Mouse (Mus musculus) urinary bladder, postnatal 36 days (tissue): Measurements from ENCODE around the gene Ankrd9.

Experiments
- DNase-seq, 2 experiments: peaks; one replicate each; pipeline ENCODE4 v3.0.0; 2022; ENCODE audit warnings: low spot score in 2 of 2, mixed read lengths in 1 of 2

Ankrd9 gene

DNA sequence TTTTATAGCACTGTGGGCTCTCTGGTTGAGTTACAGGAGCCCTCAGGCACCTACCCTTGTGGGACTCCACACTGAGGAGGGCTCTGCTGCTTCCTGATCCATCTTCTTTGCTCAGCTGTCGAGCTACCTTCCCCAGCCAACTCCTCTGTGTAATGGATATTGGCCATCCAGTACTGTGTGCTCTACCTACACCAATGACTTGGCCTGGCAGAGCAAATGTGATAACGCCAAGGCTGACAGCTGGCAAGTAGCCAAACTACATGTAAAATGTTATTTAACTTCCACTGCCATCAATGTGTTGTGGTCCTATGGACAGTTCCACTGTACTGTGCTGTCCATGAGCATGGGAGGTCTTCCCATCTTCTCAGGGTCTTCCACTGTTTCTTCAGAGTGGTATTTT is 16.9 kb downstream of the Ankrd9 start:
- DNase-seq: no peak

DNA sequence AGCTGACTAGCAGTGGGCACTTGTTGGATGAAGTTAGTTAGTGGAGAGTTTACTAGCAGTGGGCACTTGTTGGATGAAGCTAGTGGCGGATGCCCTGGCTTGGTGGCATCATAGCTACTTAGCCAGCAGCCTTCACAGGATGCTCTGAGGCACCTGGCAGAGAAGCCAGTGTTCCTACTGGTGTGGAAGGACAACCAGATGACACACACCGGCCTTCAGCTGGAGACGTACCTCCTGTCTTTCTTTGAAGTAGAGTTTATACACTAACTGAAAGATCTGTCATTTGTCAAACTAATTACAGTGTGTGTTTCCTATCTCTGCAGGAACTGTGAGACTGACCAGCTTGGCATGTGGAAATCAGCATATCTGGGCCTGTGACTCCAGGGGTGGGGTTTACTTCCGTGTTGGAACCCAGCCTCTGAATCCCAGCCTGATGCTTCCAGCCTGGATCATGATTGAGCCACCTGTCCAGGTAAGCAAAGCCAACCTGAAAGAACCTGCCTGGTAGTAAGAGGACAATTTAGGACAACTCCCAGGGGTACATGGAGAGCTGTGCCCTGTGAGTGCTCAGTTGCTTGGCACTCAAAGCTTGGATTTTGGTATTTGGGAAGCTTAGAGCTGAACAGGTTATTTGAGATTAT is 24.4 kb downstream of the Ankrd9 start:
- no peak for DNase-seq

DNA sequence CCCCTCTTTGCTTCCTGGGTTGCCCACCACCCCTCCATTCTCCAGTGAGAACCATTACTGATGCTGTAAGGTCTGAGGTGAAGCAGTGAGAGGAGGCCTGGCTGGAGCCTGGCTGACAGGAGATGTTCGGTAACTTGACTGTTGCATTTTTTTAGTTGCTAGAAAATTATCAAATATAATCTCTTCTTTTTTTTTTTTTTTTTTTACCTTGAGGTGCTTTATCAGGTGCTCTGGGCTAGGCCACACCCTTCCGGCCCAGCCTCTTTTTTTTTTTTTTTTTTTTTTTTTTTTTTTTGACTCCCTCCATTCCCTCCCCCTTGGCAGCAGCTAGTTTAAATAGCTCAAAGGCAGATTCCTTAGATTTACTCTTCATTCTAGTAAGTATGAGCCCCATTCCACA is 24.9 kb downstream of the Ankrd9 start:
- DNase-seq: no peak

DNA sequence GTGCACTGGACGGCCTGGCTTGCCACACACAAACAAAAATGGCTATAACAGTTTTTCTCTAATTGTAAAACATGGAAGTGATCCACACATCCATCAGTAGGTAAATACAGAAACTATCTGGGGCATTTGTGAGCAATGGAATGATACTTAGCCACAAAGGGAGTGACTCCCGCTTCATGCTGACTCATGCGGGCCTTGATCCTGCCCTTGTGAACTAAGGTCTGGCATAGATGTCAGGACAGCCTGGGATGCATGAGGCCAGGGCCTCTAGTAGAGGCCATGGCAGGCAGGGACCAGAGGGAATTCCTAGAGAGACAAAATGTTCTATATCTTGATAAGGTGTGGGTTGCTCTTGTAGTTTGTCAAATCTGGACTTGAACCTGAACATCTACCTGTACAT is 25.4 kb downstream of the Ankrd9 start:
- DNase-seq: no peak

DNA sequence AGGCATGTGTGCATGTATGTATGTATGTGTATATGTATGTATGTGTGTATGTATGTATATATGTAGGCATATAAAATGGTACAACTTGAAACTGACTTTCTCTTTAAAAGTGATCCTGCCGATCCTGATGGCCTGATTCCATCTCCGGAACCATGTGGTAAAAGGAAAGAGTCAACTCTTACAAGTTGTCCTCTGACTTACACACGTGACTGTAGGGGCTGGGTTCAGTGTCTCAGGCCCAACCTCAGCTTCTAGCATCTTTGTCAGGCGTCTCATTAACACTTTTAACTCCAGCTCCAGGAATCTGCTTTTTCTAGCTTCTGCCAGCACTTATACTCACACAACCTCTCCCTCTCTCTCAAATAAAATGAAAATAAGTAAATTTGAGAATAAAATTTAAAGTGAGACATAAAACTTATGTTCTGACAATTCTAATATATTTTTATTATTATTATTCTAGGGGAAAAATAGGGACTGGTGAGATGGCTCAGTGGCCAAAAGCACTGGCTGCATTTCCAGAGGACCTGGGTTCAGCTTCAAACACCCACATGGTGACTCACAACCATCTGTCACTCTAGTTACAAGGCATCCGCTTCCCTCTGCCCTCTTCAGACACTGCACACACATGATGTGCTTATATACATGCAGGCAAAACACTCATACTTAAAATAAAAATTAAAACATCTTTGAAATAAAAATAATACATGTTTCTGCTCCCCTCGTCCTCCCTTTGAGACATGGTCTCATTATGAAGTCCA is 26.0 kb downstream of the Ankrd9 start:
- no peak for DNase-seq

DNA sequence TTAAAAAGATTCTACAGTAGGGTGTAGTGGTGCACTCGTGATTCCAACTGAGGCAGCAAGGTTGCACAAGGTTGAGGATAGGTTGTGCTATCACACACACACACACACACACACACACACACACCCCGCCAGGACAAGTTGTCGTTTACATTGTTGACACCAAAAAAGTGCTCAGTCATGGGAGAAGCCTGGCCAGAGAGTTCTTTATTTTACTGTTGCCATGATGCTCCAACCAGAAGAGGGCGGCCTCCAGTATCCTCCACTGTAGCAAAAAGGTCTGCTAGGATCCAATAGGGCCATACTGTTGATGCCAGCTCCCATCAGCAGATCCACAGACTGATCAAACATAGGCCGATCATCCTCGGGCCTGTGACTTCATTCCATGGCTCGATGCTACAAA is 27.6 kb downstream of the Ankrd9 start:
- DNase-seq: no peak

DNA sequence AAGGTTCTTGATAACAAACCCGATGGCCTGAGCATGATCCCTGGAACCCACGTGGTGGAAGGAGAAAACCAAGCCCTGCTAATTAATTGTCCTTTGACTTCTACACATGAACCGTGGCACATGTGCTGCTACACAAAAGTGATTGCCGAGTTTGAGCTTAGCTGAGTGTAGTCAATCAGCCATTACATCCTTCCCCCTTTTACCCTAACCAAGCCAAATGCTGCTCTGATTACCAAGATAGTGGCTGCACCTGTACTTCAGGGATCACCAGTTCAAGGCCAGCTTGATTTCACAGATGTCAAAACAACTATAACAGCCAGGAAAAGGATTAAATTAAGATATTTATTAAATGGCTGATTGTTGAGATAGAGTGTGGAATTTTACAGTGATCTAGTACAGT is 28.7 kb downstream of the Ankrd9 start:
- DNase-seq: no peak

DNA sequence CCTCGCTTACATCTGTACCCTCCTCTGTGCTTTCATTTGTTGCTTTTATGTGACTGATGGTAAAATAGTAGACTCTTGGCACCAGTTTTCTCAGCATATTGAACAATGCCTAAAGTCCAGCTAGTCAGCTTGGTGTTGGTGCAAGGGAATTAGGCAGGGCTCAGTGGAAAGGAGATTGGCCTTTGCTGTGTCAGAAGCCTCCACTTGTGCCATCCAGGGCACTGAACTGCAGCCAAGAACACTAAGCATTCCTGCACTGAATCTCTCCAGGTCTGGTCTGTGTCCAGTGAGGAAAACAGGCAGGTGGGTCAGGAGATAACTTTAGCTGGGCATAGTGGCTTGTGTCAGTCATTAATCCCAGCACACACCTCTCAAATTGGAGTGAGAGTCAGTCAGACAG is 29.4 kb downstream of the Ankrd9 start:
- no peak for DNase-seq

DNA sequence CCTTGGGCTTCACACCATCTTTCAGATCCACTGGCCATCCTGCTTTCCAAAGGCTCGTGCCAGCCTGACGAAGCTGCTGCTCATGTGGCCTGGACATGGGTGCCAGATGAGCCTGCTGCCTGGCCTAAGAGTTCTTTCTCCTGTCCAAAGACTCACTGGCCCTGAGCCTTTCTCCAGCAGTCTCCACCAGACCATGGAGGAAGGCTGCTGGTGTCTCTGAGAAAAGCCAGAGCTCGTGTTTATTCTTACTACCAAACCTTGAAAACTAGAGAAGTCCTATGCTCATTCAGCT is 30.0 kb downstream of the Ankrd9 start:
- no peak for DNase-seq

DNA sequence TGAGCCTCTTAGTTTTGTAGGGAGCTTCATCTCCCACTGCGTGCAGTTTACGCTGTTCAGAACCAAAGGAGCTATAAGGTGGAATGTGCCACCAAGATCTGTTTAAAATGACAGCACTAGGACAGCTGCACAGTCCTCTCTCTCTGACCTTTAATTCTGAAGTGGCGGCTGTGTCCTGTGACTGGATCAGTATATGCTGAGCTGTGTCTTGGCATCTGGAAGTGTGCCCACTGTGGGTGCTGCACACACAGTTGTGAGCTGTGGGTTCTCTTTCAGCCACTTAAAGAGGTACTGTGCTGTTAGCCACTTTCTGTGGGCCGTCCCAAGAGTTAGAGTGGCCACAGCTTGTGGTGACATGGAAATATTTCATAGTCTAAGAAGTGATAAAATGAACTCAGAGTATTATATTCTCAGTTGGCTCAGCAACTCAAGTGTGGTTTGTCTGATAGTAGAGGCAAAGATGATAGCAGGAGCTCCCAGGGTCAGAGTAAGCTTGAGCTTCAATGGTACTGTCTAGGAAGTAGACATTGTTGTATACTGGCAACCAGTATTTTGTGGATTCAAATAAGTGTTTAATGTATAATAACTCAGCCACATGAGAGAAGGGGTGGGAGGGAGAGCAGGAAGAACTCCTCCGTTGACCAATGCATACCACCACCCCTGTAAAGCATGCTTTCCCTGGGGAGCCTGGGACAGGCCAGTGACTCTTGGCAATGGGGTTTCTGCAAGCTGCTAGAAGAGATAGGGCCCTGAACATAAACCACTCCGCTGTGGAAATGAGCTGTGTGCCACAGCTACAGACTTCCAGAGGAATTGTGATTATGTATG is 30.5 kb downstream of the Ankrd9 start:
- DNase-seq: no peak

DNA sequence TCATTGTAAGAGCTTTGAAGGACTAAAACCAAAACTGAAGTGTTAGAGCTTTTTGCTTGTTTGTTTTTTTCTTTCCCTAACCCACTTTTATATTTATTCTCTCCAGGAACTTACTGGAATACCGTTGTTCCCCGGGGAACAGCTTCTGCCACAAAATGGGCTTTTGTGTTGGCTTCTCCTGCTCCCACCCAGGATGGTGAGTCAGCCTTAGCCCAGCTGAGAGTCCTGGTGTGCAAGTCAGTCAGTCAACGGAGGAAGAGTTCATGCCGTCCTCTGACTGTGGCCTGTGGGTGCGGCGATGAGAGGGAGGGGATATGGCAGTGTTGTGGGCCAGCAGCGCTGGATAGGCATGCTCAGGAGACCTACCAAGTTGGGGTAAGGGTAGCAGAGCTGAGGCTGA is 32.6 kb downstream of the Ankrd9 start:
- no peak for DNase-seq

DNA sequence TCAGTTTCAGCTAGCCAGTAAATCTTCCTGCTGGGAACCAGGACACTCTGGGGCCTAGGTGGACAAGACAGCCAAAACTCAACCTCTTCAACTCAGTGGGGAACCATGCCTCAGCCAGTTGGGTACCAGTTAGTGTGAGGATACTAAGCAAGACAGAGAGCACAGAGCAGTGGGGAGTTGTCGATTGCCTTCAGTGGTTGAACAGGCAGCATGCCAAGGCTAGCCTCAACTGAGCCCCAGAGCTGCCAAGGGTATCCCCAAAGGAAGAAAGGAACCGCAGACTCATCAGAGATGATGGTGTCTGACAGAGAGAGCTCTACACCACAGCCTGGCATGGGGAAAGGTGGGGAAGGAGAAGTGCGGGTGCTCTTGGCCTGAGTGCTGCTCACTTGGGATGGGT is 38.0 kb downstream of the Ankrd9 start:
- DNase-seq: no peak

DNA sequence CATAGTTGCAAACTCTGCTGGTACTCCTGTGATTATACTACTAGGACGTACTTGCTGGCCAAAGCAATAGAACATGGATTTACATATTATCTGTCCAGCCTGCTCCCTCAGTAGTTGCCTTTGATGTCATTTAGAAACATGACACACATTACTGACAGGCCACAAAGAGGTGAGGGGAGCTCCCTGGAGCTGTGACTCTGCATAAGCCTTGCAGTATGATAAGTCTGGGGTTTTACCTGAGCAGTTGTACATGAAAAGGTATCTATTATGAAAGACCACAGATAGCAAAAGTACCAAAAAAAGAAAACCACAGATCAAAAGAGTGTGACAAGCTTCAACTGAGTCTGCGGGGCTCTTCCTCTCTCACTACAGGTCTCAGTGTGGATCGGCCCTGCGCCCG is 39.5 kb downstream of the Ankrd9 start:
- DNase-seq: no peak

DNA sequence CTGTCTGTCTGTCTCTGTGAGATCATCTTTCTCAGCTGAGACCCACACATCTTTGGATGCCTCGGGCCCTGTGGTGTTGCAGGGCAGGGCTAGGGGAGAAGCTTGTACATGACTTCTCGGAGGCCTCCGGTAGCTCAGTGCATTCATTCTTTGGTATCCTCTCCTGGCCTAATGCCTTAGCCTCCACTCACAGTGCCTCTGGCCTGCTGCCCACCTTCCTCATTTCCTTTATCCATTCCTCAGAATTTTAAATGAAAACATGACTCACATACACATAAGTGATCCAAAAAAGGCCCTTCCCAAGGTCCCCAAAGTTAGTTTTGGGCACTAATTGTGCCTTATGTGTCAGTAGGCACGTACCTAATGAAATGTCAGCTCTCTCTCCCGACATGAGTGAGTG is 41.3 kb downstream of the Ankrd9 start:
- no peak for DNase-seq

DNA sequence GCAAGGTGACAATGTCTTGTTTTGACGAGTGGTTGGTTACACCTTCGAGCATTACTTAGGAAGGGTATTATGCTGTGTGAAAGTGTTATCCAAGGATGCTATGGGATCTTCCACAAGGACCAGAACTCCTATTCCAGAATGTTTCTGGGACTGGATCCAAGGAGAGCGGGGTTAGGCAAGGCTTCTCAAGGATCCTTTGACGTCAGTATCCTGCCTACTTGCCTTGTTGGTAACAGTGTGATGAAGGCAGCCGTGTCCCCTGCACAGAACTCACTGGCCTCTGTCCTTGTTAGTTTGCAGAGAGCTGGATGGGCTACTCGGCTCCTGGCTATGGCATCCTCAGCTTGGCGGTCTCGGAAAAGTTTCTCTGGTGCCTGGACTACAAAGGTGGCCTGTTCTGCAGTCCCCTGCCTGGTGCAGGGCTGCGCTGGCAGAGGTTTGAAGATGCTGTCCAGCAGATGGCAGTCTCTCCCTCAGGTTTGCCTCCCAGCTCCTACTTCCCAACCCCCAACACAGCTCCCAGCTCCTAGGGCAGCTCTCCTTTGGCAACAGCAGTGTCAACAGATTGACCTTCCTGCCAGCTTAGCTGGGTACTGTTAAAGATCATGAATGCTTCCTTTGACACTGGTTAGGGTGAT is 42.7 kb downstream of the Ankrd9 start:
- peak; percentile 71 to 75 for DNase-seq

DNA sequence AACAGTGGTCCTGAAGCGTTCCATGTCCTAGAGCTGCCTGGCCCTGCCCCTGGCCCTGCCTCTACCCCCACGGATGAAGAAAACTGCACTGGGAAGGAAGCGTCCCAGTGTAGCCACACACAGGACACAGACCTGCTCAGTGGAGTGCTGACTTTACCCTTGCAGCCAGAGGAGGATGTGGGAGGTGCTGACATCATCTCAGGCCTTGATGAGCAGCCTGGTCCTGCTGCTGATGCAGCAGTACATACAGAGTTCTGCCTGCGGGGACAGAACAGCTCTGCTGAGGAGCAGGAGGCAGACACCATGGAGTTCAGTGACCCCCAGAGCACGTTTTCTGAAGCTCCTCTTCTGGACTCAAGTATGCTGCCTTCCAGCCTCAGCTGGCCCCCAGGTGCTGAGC is 46.0 kb downstream of the Ankrd9 start:
- no peak for DNase-seq
